Mouse (Mus musculus) ES-Bruce4 (cell line): ENCODE measurements at regions not wholly inside any gene's neighbourhood (a gene's known extent, or its start where the extent isn't known, plus 50 kb on each side); places are given as distances from the start of the nearest gene placed in this dataset.

Source experiments
- CTCF ChIP-seq: IDR thresholded peaks from one replicate; pipeline ENCODE4 v1.8.1; 2011; ENCODE audit warnings: low read depth, low read length
- EP300 ChIP-seq: IDR thresholded peaks from 2 replicates; pipeline ENCODE4 v1.6.1; 2011; ENCODE audit warnings: low read depth, low read length; ENCODE audit not compliant: insufficient read depth

- TF ChIP-seq CTCF: no peak
- TF ChIP-seq EP300: no peak
Measured at GRCm38 (mm10) chr1:193844868-193845267, 474.8 kb upstream of the Camk1g start.
